Comparison of ENCODE assay signal across 13 mouse cellular contexts in the genomic region with DNA sequence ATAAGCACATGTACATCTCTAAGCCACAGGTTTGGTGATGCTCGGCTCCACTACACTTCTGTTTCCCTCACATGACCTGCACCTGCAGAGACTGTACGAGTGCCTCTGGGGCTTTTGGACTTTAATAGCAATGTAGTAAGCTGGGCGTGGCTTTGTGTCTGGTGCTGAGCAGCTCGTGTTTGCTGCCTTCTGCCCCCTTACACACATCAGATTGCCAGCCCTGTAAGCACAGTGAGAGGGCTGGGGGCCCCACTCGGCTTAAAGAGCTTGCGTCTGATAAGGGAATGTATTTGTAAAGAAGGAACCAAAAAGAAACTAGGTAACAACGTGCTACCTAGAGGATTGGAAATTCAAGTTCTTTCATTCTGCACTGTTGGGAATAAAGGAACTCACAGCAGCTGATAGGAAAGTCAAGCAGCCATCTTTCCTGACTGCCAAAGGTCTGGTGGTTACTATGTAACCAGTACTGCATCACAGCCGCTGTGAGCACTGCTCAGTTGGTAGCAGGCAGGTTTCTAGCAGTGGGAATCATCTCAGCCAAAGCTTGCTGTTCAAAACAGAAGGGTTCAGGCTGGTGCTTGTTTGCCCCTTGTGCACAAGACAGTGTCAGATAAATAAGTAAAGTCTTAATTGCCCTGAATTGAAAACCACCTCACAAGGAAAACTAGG. TPM values are rescaled to one million over a fixed set of nuclear protein-coding genes. Genes with fewer than 3 reads are reported as not detected.
DNase-seq lines count a peak whose midpoint lies in the region; ATAC-seq and TF ChIP-seq lines count a peak whose summit lies in the region.
"Had no signal": no experiment of that assay in that cellular context is flagged by ENCODE, and none has a peak within 500 bp of the region (broad histone marks: within the 10 kb centered on the region; RNA-seq: fewer than 3 reads in every experiment).

No protein-coding gene starts in this region.

- no peak overlapping the region for H3K27ac ChIP-seq in kidney, embryonic 16.5 days (ENCODE audit: low read length)
- no peak overlapping the region for H3K27ac ChIP-seq in liver, embryonic 14.5 days
- H3K27ac ChIP-seq: limb, embryonic 13.5 days had no signal

- no peaks in the 10 kb centered on the region for H3K4me1 ChIP-seq in kidney, embryonic 16.5 days (ENCODE audit: insufficient read depth, low read length)
- H3K4me1 ChIP-seq in liver, embryonic 14.5 days (replicated peaks; ENCODE audit: control insufficient read depth in 2 of 2, insufficient read depth in 2 of 2, low read length in 1 of 2): peaks cover 0 to 9% of the 10 kb centered on the region in 2 experiments; a peak in 2 of 4 replicates

- no peak overlapping the region for H3K4me2 ChIP-seq in kidney, embryonic 16.5 days (replicated peaks; ENCODE audit: low read depth, low read length)
- peak overlapping the region; percentile 34 for H3K4me2 ChIP-seq in liver, embryonic 14.5 days (ENCODE audit: low read depth)
- H3K4me2 ChIP-seq: limb, embryonic 13.5 days had no signal

- DNase-seq in cerebellum, adult 9-11 months: peak; percentile 1
- DNase-seq in cerebellum, adult 18-20 months: no peak
- DNase-seq in kidney, postnatal 10 days: no peak
- no peak for DNase-seq in liver, embryonic 14.5 days (ENCODE audit: low read depth in 3 of 3, low spot score in 3 of 3)
- DNase-seq in testis, postnatal 10 days (ENCODE audit: low spot score): peak; percentile 42
- no peak for DNase-seq in spleen, postnatal 36 days (ENCODE audit: low spot score in 2 of 2)
- no peak for DNase-seq in layer of hippocampus, adult 9-11 months
- DNase-seq: kidney, postnatal 25 days; lung, postnatal 14 days; midbrain, embryonic 14.5 days had no signal

- no peak for TF ChIP-seq EP300 in liver, embryonic 14.5 days (IDR thresholded peaks at IDR 0.05; ENCODE audit: low read depth)

- no peaks in the 10 kb centered on the region for H3K27me3 ChIP-seq in kidney, embryonic 16.5 days (ENCODE audit: insufficient read depth, low read length)
- H3K27me3 ChIP-seq in liver, embryonic 14.5 days (ENCODE audit: control insufficient read depth, insufficient read depth, low read length): no peaks in the 10 kb centered on the region
- H3K27me3 ChIP-seq: limb, embryonic 13.5 days had no signal

- WGBS in kidney, embryonic 16.5 days: 65% methylated on average over 8 of the region's 8 CpGs
- WGBS in liver, embryonic 14.5 days (ENCODE audit: insufficient replicate concordance): 23% methylated on average over 8 of the region's 8 CpGs

- no peak overlapping the region for H3K9ac ChIP-seq in kidney, embryonic 16.5 days (replicated peaks; ENCODE audit: low read length)
- H3K9ac ChIP-seq in liver, embryonic 14.5 days (replicated peaks): peak overlapping the region; percentile 3; the same call in 1 of the 2 replicates
- H3K9ac ChIP-seq: limb, embryonic 13.5 days had no signal

- peak; percentile 59; the same call in 1 of the 2 replicates for ATAC-seq in kidney, embryonic 16.5 days (ENCODE audit: low FRiP score, low TSS enrichment)
- ATAC-seq in liver, embryonic 14.5 days (ENCODE audit: insufficient read depth): peak; percentile 72
- ATAC-seq: forebrain, embryonic 14.5 days had no signal

- peaks cover 10% of the 10 kb centered on the region for H3K36me3 ChIP-seq in kidney, embryonic 16.5 days (ENCODE audit: insufficient read depth, low read length)
- peaks cover 7% of the 10 kb centered on the region for H3K36me3 ChIP-seq in liver, embryonic 14.5 days (replicated peaks; ENCODE audit: control insufficient read depth, insufficient read depth, low read depth)

- no peaks in the 10 kb centered on the region for H3K9me3 ChIP-seq in kidney, embryonic 16.5 days (ENCODE audit: low read length)
- no peaks in the 10 kb centered on the region for H3K9me3 ChIP-seq in liver, embryonic 14.5 days (ENCODE audit: control insufficient read depth, low read length)
- H3K9me3 ChIP-seq: limb, embryonic 13.5 days had no signal

- TF ChIP-seq CTCF in liver, embryonic 14.5 days (IDR thresholded peaks at IDR 0.05; ENCODE audit: low read depth): no peak

- H3K4me3 ChIP-seq in kidney, embryonic 16.5 days (ENCODE audit: low read length): no peak overlapping the region
- no peak overlapping the region for H3K4me3 ChIP-seq in liver, embryonic 14.5 days (ENCODE audit: insufficient read depth in 1 of 2, low read depth in 2 of 2, low read length in 2 of 2)
- H3K4me3 ChIP-seq: limb, embryonic 13.5 days had no signal

RNA-seq across cellular contexts. Expression of gene Sccpdh, which starts 39.4 kb away (rescaled TPM):
- 72.8 and 76.2 TPM in 2 replicates for polyA plus RNA-seq in kidney, embryonic 16.5 days (2015; fragmentation: Nextera tagmentation; extraction: Ambion mirVana)
- polyA plus RNA-seq in liver, embryonic 14.5 days (2012; rRNA removed): 2.6 and 4.0 TPM in 2 replicates
- polyA plus RNA-seq in liver, embryonic 14.5 days (2014; fragmentation: Nextera tagmentation; extraction: Ambion mirVana): 7.8 TPM in 2 replicates

Comparison
In these comparisons a context has a peak if more than half of its experiments do, and no peak if none do; other contexts are left out.
1. DNase-seq: peak in cerebellum, adult 9-11 months (single experiment) and testis, postnatal 10 days (single experiment); none in cerebellum, adult 18-20 months (0 of 2), kidney, postnatal 10 days (single experiment), liver, embryonic 14.5 days (0 of 3), spleen, postnatal 36 days (0 of 2) and layer of hippocampus, adult 9-11 months (single experiment).